14 mouse cellular contexts compared by ENCODE assay signal in genomic region chrX:161940696-161941095, GRCm38 (mm10).
DNase-seq lines count a peak whose midpoint lies in the region; ATAC-seq and TF ChIP-seq lines count a peak whose summit lies in the region.
"Had no signal": no experiment of that assay in that cellular context is flagged by ENCODE, and none has a peak within 500 bp of the region (broad histone marks: within the 10 kb centered on the region; RNA-seq: fewer than 3 reads in every experiment).

No protein-coding gene starts in this region.

- no peak overlapping the region for H3K4me3 ChIP-seq in cerebellum, adult 2 months (replicated peaks; ENCODE audit: insufficient read depth, low read depth, low read length)
- no peak overlapping the region for H3K4me3 ChIP-seq in liver, adult 2 months (ENCODE audit: insufficient read depth, low read depth, low read length)
- H3K4me3 ChIP-seq in liver, embryonic 12.5 days = no peak overlapping the region
- H3K4me3 ChIP-seq in limb, embryonic 13.5 days = no peak overlapping the region
- H3K4me3 ChIP-seq: erythroblast, embryonic 14.5 days; neural tube, embryonic 13.5 days had no signal

- peak overlapping the region; percentile 6; the same call in 1 of the 2 replicates for H3K27ac ChIP-seq in cerebellum, adult 2 months (ENCODE audit: insufficient read depth, low read length)
- H3K27ac ChIP-seq in liver, adult 2 months (replicated peaks; ENCODE audit: insufficient read depth, low read depth, low read length) = no peak overlapping the region
- H3K27ac ChIP-seq in liver, embryonic 12.5 days = no peak overlapping the region
- H3K27ac ChIP-seq in limb, embryonic 13.5 days = no peak overlapping the region
- H3K27ac ChIP-seq: neural tube, embryonic 13.5 days had no signal

- no peaks in the 10 kb centered on the region for H3K4me1 ChIP-seq in cerebellum, adult 2 months (ENCODE audit: control insufficient read depth, insufficient read depth, low read length)
- no peaks in the 10 kb centered on the region; the same call in 1 of the 2 replicates for H3K4me1 ChIP-seq in liver, adult 2 months (ENCODE audit: control insufficient read depth, insufficient read depth, low read length)
- H3K4me1 ChIP-seq in liver, embryonic 12.5 days = no peaks in the 10 kb centered on the region
- peaks cover 4% of the 10 kb centered on the region for H3K4me1 ChIP-seq in limb, embryonic 13.5 days
- H3K4me1 ChIP-seq: neural tube, embryonic 13.5 days had no signal

- WGBS in cerebellum, adult 2 months = 35% methylated on average over 2 of the region's 2 CpGs
- 23% methylated on average over 2 of the region's 2 CpGs for WGBS in liver, adult 2 months
- 61% methylated on average over 2 of the region's 2 CpGs for whole genome bisulfite sequencing in liver, embryonic 12.5 days (ENCODE audit: insufficient replicate concordance)
- WGBS in limb, embryonic 13.5 days = 30% methylated on average over 2 of the region's 2 CpGs

- H3K79me2 ChIP-seq in liver, adult 2 months (ENCODE audit: control insufficient read depth, insufficient read depth, low read length) = no peaks in the 10 kb centered on the region

- no peak overlapping the region for H3K4me2 ChIP-seq in liver, embryonic 12.5 days
- no peak overlapping the region for H3K4me2 ChIP-seq in limb, embryonic 13.5 days (replicated peaks)
- H3K4me2 ChIP-seq: liver, embryonic 11.5 days; midbrain, embryonic 11.5 days; neural tube, embryonic 13.5 days had no signal

- TF ChIP-seq POLR2A in cerebellum, adult 2 months (IDR thresholded peaks at IDR 0.05; ENCODE audit: borderline replicate concordance, insufficient read depth, low read length) = no peak
- no peak for TF ChIP-seq POLR2A in liver, adult 2 months (IDR thresholded peaks at IDR 0.05; ENCODE audit: extremely low read depth, insufficient read depth, low read length)

- peak in 1 of 2 experiments; percentile 27 for DNase-seq in cerebellum, adult 2 months
- DNase-seq in cerebellum, postnatal 25 days = no peak
- DNase-seq in liver, adult 2 months (ENCODE audit: extremely low read depth, low read depth, low spot score) = peak; percentile 44
- DNase-seq in retina, postnatal 1 day = peak; percentile 86
- DNase-seq in gastrocnemius, adult 18-20 months (ENCODE audit: low spot score) = no peak
- DNase-seq in liver = no peak
- DNase-seq: gastrocnemius, postnatal 10 days had no signal

- no peaks in the 10 kb centered on the region for H3K36me3 ChIP-seq in liver, adult 2 months (ENCODE audit: control insufficient read depth, insufficient read depth, low read length)
- H3K36me3 ChIP-seq in liver, embryonic 12.5 days = no peaks in the 10 kb centered on the region
- H3K36me3 ChIP-seq in limb, embryonic 13.5 days = no peaks in the 10 kb centered on the region
- H3K36me3 ChIP-seq: G1E; neural tube, embryonic 13.5 days had no signal

- H3K9me3 ChIP-seq in liver, embryonic 12.5 days (replicated peaks) = no peaks in the 10 kb centered on the region
- H3K9me3 ChIP-seq in limb, embryonic 13.5 days = no peaks in the 10 kb centered on the region
- H3K9me3 ChIP-seq: G1E; neural tube, embryonic 13.5 days had no signal

- no peak overlapping the region for H3K9ac ChIP-seq in liver, adult 2 months (ENCODE audit: low read depth, low read length)
- H3K9ac ChIP-seq in liver, embryonic 12.5 days = no peak overlapping the region
- no peak overlapping the region for H3K9ac ChIP-seq in limb, embryonic 13.5 days
- H3K9ac ChIP-seq: neural tube, embryonic 13.5 days had no signal

- no peak for ATAC-seq in liver, embryonic 12.5 days
- ATAC-seq in limb, embryonic 13.5 days (ENCODE audit: low FRiP score, low read depth) = 0 out of 2 replicates have a peak, but pooled peaks have one; percentile 44

- no peaks in the 10 kb centered on the region for H3K27me3 ChIP-seq in cerebellum, adult 2 months (ENCODE audit: control insufficient read depth, insufficient read depth, low read length)
- H3K27me3 ChIP-seq in liver, adult 2 months (ENCODE audit: control insufficient read depth, insufficient read depth, low read length) = no peaks in the 10 kb centered on the region
- H3K27me3 ChIP-seq in liver, embryonic 12.5 days (replicated peaks) = peaks cover 13% of the 10 kb centered on the region; the same call in 1 of the 2 replicates
- peaks cover 46% of the 10 kb centered on the region for H3K27me3 ChIP-seq in limb, embryonic 13.5 days

- TF ChIP-seq CTCF in cerebellum, adult 2 months (IDR thresholded peaks at IDR 0.05; ENCODE audit: borderline replicate concordance, insufficient read depth, low read depth, low read length) = no peak
- TF ChIP-seq CTCF in liver, adult 2 months (IDR thresholded peaks at IDR 0.05; ENCODE audit: low read depth, low read length) = no peak

Comparison
In these comparisons a context has a peak if more than half of its experiments do, and no peak if none do; other contexts are left out.
1. DNase-seq: peak in liver, adult 2 months (single experiment) and retina, postnatal 1 day (single experiment); none in cerebellum, postnatal 25 days (0 of 2), gastrocnemius, adult 18-20 months (single experiment) and liver (single experiment).